Mouse (Mus musculus) right cerebral cortex, postnatal 14 days (tissue): ENCODE measurements around the gene Exoc1.

ENCODE experiments used
- DNase-seq: peaks from one replicate; pipeline ENCODE4 v3.0.0; 2022

The Exoc1 gene

GRCm38 (mm10) chr5:76612867-76613499 lies 83.9 kb downstream of the Exoc1 start:
- no peak for DNase-seq

- no peak for DNase-seq
These were observed 86.2 kb downstream of the Exoc1 start for GRCm38 (mm10) chr5:76615276-76615675.

GRCm38 (mm10) chr5:76616196-76616747 lies 87.2 kb downstream of the Exoc1 start:
- DNase-seq, result no peak

- no peak for DNase-seq
These were observed 89.6 kb downstream of the Exoc1 start for GRCm38 (mm10) chr5:76618750-76619149.
